Comparison of ENCODE assay signal across 8 mouse cellular contexts in genomic region chr2:54084737-54085429, GRCm38 (mm10). TPM values are rescaled to one million over a fixed set of nuclear protein-coding genes. Genes with fewer than 3 reads are reported as not detected.
DNase-seq lines count a peak whose midpoint lies in the region; ATAC-seq lines count a peak whose summit lies in the region.

No protein-coding gene starts in this region.

- no peak for DNase-seq in frontal cortex, postnatal 36 days (ENCODE audit: low spot score in 2 of 2)
- peak; percentile 5 for DNase-seq in ovary, postnatal 36 days (ENCODE audit: low spot score)
- DNase-seq in ovary, postnatal 14 days (ENCODE audit: low spot score), result no peak
- peak; percentile 4 for DNase-seq in forelimb bud, embryonic 11.5 days (ENCODE audit: low read depth, low spot score)
- no peak for DNase-seq in liver, embryonic 11.5 days (ENCODE audit: low spot score)
- DNase-seq in urinary bladder, adult 2 months (ENCODE audit: low spot score), result no peak

- H3K36me3 ChIP-seq in liver, embryonic 11.5 days (ENCODE audit: control insufficient read depth, insufficient read depth, low read length), result no peaks in the 10 kb centered on the region
- H3K36me3 ChIP-seq in stomach, embryonic 14.5 days (ENCODE audit: control insufficient read depth, insufficient read depth, low read length), result no peaks in the 10 kb centered on the region

- peak; percentile 24 for ATAC-seq in frontal cortex, adult (ENCODE audit: low TSS enrichment)
- ATAC-seq in liver, embryonic 11.5 days (replicated peaks; ENCODE audit: low FRiP score), result peak; percentile 57
- peak; percentile 75 for ATAC-seq in stomach, embryonic 14.5 days (ENCODE audit: insufficient number of reproducible peaks, insufficient read depth, low FRiP score, low read depth)

- H3K27ac ChIP-seq in liver, embryonic 11.5 days (ENCODE audit: low read depth, low read length), result no peak overlapping the region
- H3K27ac ChIP-seq in stomach, embryonic 14.5 days (ENCODE audit: low read length), result peak overlapping the region; percentile 39; the same call in 1 of the 2 replicates

- no peaks in the 10 kb centered on the region for H3K9me3 ChIP-seq in liver, embryonic 11.5 days (ENCODE audit: control insufficient read depth, low read length)
- no peaks in the 10 kb centered on the region for H3K9me3 ChIP-seq in stomach, embryonic 14.5 days (ENCODE audit: control insufficient read depth, low read depth, low read length)

- 2% methylated on average over 51 of the region's 51 CpGs for WGBS in liver, embryonic 11.5 days
- 2% methylated on average over 51 of the region's 51 CpGs for WGBS in stomach, embryonic 14.5 days

- no peak overlapping the region for H3K9ac ChIP-seq in liver, embryonic 11.5 days (ENCODE audit: low read depth, low read length)
- peak overlapping the region; percentile 42; the same call in 1 of the 2 replicates for H3K9ac ChIP-seq in stomach, embryonic 14.5 days (replicated peaks; ENCODE audit: low read depth, low read length)

- peak overlapping the region; percentile 40 for H3K4me3 ChIP-seq in liver, embryonic 11.5 days (ENCODE audit: low read depth, low read length)
- H3K4me3 ChIP-seq in stomach, embryonic 14.5 days (ENCODE audit: low read depth, low read length), result peak overlapping the region; percentile 51

- peak overlapping the region; percentile 60 for H3K4me2 ChIP-seq in liver, embryonic 11.5 days
- peak overlapping the region; percentile 89 for H3K4me2 ChIP-seq in stomach, embryonic 14.5 days (replicated peaks; ENCODE audit: low read depth, low read length)

- H3K4me1 ChIP-seq in liver, embryonic 11.5 days (replicated peaks; ENCODE audit: control insufficient read depth, insufficient read depth, low read length), result no peaks in the 10 kb centered on the region
- 0 out of 2 replicates have a peak, but pooled peaks cover 2% of the 10 kb centered on the region for H3K4me1 ChIP-seq in stomach, embryonic 14.5 days (ENCODE audit: control insufficient read depth, insufficient read depth, low read length)

- peaks cover 24% of the 10 kb centered on the region for H3K27me3 ChIP-seq in liver, embryonic 11.5 days (replicated peaks; ENCODE audit: control insufficient read depth, insufficient read depth, low read length)
- no peaks in the 10 kb centered on the region for H3K27me3 ChIP-seq in stomach, embryonic 14.5 days (ENCODE audit: control insufficient read depth, insufficient read depth, low read length)

RNA-seq across cellular contexts. Expression of gene Rprm, which starts 0.5 kb away (rescaled TPM):
- 1.3 and 2.0 TPM in 2 replicates for polyA plus RNA-seq in liver, embryonic 11.5 days (2014; fragmentation: Nextera tagmentation; extraction: Ambion mirVana)
- polyA plus RNA-seq in stomach, embryonic 14.5 days (2014; fragmentation: Nextera tagmentation; extraction: Ambion mirVana), result 6.2 and 8.0 TPM in 2 replicates
- 1.1 and 1.5 TPM in 2 replicates for polyA plus RNA-seq in urinary bladder, adult 2 months (2012; rRNA removed)

Comparison
In these comparisons a context has a peak if more than half of its experiments do, and no peak if none do; other contexts are left out.
1. DNase-seq: peak in ovary, postnatal 36 days (single experiment) and forelimb bud, embryonic 11.5 days (single experiment); none in frontal cortex, postnatal 36 days (0 of 2), ovary, postnatal 14 days (single experiment), liver, embryonic 11.5 days (single experiment) and urinary bladder, adult 2 months (single experiment).
2. ATAC-seq: peak in every context shown above with its lines; median percentile 75 in stomach, embryonic 14.5 days; 57 in liver, embryonic 11.5 days; 24 in frontal cortex, adult.